Mouse (Mus musculus) forebrain, embryonic 11.5 days (tissue): Measurements from ENCODE around the gene Cdh15. TPM values are rescaled to one million over a fixed set of nuclear protein-coding genes. Genes with fewer than 3 reads are reported as not detected.

Experiments
- ATAC-seq: fragments of 200-750 bp; cut with Nextera tagmentation; replicated peaks from 2 replicates; pipeline ENCODE4 v1.8.0; 2017; ENCODE audit warnings: moderate TSS enrichment; ENCODE audit not compliant: low FRiP score
- DNase-seq: peaks from one replicate; pipeline ENCODE4 v3.0.0-alpha.2; 2017; ENCODE audit warnings: low spot score
- H3K27ac ChIP-seq: fragments of 300-500 bp; sonication (generic); 2 replicates; pipeline ENCODE4 v1.5.1; 2014; ENCODE audit warnings: low read depth, low read length
- H3K27me3 ChIP-seq: fragments of 300-500 bp; sonication (generic); 2 replicates; pipeline ENCODE4 v1.6.1; 2014; ENCODE audit warnings: mild to moderate bottlenecking, low read length, mixed read lengths; ENCODE audit not compliant: control insufficient read depth, insufficient read depth
- H3K36me3 ChIP-seq: fragments of 300-500 bp; sonication (generic); 2 replicates; pipeline ENCODE4 v1.6.1; 2014; ENCODE audit warnings: mild to moderate bottlenecking, low read length, moderate library complexity, mixed read lengths; ENCODE audit not compliant: control insufficient read depth, insufficient read depth
- H3K4me1 ChIP-seq: fragments of 300-500 bp; sonication (generic); replicated peaks from 2 replicates; pipeline ENCODE4 v1.6.1; 2014; ENCODE audit warnings: low read length, mixed read lengths; ENCODE audit not compliant: control insufficient read depth, insufficient read depth
- H3K4me2 ChIP-seq: fragments of 300-500 bp; sonication (generic); 2 replicates; pipeline ENCODE4 v1.6.1; 2014; ENCODE audit warnings: low read depth, mild to moderate bottlenecking, low read length, moderate library complexity, mixed read lengths; ENCODE audit not compliant: severe bottlenecking
- H3K4me3 ChIP-seq: fragments of 300-500 bp; sonication (generic); 2 replicates; pipeline ENCODE4 v1.5.1; 2014; ENCODE audit warnings: low read depth, low read length
- H3K9ac ChIP-seq: fragments of 300-500 bp; sonication (generic); 2 replicates; pipeline ENCODE4 v1.6.1; 2014; ENCODE audit warnings: low read length
- H3K9me3 ChIP-seq: fragments of 300-500 bp; sonication (generic); 2 replicates; pipeline ENCODE4 v1.6.1; 2016; ENCODE audit warnings: low read length, mixed read lengths; ENCODE audit not compliant: control insufficient read depth
- WGBS: fragments of 180-500 bp; shearing (Covaris S2); extraction: QIAGEN DNeasy Blood & Tissue Kit; methylation state at CpG from one replicate; pipeline ENCODE4 v1.1.7; 2014; 5-methylcytosine and 5-hydroxymethylcytosine counted together
- polyA plus RNA-seq: library from polyadenylated mRNA; unstranded; fragments of >200 nt; fragmentation: Nextera tagmentation; extraction: Ambion mirVana; gene quantifications from 2 replicates; pipeline ENCODE4 v1.2.1, GENCODE M21; 2014

The Cdh15 gene
- polyA plus RNA-seq, 1 experiment from 2014 or later = 0.56 TPM

DNA sequence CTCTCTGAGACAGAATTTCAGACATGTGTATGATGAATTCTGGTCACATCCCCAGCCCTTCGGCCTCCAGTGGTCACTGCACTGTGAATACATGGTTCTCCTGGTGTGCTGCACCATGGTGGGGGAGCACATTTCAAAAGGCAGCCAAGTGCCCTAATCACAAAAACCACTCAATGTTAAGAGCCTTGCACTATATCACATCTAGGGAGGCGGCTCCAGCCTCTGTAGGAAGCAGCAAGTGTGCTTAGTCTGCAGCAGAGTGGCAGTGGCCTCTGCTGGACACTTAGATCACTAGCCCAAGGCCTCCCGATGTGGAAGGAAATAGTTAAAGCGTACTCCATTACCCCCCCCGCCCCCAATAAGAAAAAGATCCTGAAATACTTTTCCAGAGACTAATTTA, 51.3 kb downstream of the Cdh15 start:
- WGBS = 75% methylated on average over 5 of the region's 5 CpGs
- ATAC-seq (no peak), DNase-seq (no peak)
- Histone ChIP-seq H3K4me3 (no peak overlapping the region), H3K9me3 (no peaks in the 10 kb centered on the region), H3K27me3 (no peaks in the 10 kb centered on the region), H3K4me1 (no peaks in the 10 kb centered on the region), H3K9ac (no peak overlapping the region), H3K4me2 (no peak overlapping the region), H3K36me3 (peaks cover 15% of the 10 kb centered on the region; the same call in 1 of the 2 replicates), H3K27ac (no peak overlapping the region)

DNA sequence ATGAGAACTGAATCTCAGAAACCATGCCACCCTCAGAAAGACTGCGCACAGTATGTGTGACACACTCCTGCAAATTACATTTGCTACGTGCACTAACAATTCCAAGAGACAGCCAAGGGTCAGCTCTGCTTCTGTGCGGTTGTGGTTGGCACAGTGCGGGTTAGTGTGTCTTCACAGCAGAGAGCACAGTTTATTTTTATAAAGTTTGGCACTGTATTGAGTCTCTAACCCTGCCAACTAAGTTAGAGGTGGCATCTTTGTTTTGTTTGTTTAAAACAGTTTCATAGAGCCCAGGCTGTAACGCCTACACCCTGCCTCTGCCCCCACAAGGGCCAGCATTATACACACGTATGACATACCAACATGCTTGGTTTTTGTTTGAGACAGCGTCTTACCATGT, 53.7 kb downstream of the Cdh15 start:
- WGBS = 93% methylated on average over 7 of the region's 7 CpGs
- Histone ChIP-seq H3K4me1 (no peaks in the 10 kb centered on the region), H3K4me2 (no peak overlapping the region), H3K27me3 (no peaks in the 10 kb centered on the region), H3K9ac (no peak overlapping the region), H3K36me3 (peaks cover 8% of the 10 kb centered on the region; the same call in 1 of the 2 replicates), H3K9me3 (no peaks in the 10 kb centered on the region), H3K27ac (no peak overlapping the region), H3K4me3 (no peak overlapping the region)
- ATAC-seq (no peak), DNase-seq (no peak)

DNA sequence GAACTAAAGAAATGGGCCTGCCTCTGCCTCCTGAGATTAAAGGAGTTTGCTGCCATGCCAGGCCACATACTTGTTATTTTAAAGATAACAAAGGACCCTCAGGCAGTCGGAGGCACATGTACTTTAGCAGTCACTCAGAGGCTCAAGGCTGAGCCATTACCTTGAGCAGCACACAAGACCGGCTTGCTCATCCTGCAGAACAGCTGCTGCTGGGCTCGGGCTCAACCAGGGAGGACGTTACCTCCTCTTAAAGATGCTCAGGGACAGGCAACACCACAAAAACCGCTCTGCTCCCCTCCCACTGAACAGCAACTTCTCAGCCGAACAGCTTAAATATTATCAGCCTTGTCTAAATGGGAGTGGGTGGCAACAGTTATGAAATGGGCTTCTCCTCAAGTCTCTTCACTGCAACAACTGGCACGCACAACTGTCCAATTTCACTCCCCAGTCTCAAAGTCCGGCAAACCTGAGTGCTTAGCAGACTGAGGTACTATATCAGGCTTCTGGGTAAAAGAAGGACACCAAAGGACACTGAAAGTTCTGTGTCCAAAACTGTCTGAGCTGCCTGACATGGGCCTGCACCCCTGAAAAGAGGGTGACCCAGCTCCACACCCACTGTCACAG, 54.2 kb downstream of the Cdh15 start:
- 87% methylated on average over 8 of the region's 8 CpGs for WGBS
- H3K36me3 ChIP-seq = peaks cover 8% of the 10 kb centered on the region; the same call in 1 of the 2 replicates

GRCm38 (mm10) chr8:122902581-122902980, 54.8 kb downstream of the Cdh15 start:
- Histone ChIP-seq H3K27me3 (no peaks in the 10 kb centered on the region), H3K4me3 (no peak overlapping the region), H3K4me1 (no peaks in the 10 kb centered on the region), H3K4me2 (no peak overlapping the region), H3K9ac (no peak overlapping the region), H3K9me3 (no peaks in the 10 kb centered on the region), H3K36me3 (peaks cover 8% of the 10 kb centered on the region; the same call in 1 of the 2 replicates), H3K27ac (no peak overlapping the region)
- WGBS = 63% methylated on average over 3 of the region's 3 CpGs
- ATAC-seq (no peak), DNase-seq (no peak)

More for the DNA sequence above, 54.2 kb downstream of the Cdh15 start:
- Histone ChIP-seq H3K4me3 (no peak overlapping the region), H3K27ac (no peak overlapping the region), H3K9ac (no peak overlapping the region), H3K4me2 (no peak overlapping the region), H3K27me3 (no peaks in the 10 kb centered on the region), H3K4me1 (no peaks in the 10 kb centered on the region), H3K9me3 (no peaks in the 10 kb centered on the region)
- no peak for ATAC-seq
- DNase-seq = no peak

DNA sequence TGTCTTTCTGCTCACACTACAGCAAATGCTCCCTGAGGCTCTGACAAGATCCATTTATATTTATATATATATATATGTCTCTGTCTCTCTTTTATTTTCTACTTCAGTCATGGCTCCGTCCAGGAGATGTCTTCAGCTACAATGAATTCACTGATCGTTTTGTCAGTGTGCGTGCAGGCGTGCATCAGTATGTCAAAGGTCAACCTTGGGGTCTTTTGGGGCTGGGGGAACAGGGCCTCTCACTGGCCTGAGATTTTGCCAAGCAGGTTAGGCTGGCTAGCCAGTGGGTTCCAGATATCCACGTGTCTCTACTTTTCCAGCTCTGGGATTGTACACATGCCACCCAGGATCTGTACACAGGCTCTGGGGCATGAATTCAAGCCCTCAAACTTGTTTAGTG, 55.2 kb downstream of the Cdh15 start:
- no peaks in the 10 kb centered on the region for H3K9me3 ChIP-seq
- H3K36me3 ChIP-seq = peaks cover 8% of the 10 kb centered on the region; the same call in 1 of the 2 replicates
- DNase-seq (no peak), ATAC-seq (no peak)
- no peak overlapping the region for H3K4me3 ChIP-seq
- H3K27me3 ChIP-seq = no peaks in the 10 kb centered on the region
- no peak overlapping the region for H3K4me2 ChIP-seq
- WGBS = 35% methylated on average over 5 of the region's 5 CpGs
- no peak overlapping the region for H3K9ac ChIP-seq
- no peak overlapping the region for H3K27ac ChIP-seq
- H3K4me1 ChIP-seq = no peaks in the 10 kb centered on the region

GRCm38 (mm10) chr8:122904496-122904895, 56.7 kb downstream of the Cdh15 start:
- Histone ChIP-seq H3K4me1 (no peaks in the 10 kb centered on the region), H3K9ac (no peak overlapping the region), H3K27ac (no peak overlapping the region), H3K4me2 (no peak overlapping the region), H3K4me3 (no peak overlapping the region), H3K9me3 (no peaks in the 10 kb centered on the region), H3K27me3 (no peaks in the 10 kb centered on the region), H3K36me3 (peaks cover 5% of the 10 kb centered on the region; the same call in 1 of the 2 replicates)
- 88% methylated on average over 11 of the region's 11 CpGs for WGBS
- no peak for ATAC-seq
- DNase-seq = no peak

DNA sequence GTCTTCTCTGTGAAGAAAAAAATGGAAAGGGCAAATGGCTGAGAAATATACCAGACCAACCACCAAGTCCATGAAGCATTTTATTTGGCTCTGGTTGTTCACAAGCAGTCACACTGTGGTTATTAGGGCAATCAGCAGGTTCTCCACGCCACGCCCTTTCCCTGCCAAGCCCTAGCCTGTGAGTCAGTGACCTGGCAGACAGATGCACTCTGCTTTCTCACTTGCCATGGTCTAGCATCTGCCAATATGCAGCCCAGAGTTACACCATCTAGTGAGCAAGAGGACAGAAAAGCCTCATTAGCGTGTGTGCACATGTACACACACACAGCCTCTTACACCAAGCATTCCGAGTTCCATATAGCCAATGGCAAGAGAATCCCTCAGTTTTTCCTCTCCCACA, 57.6 kb downstream of the Cdh15 start:
- Histone ChIP-seq H3K27me3 (no peaks in the 10 kb centered on the region), H3K4me3 (no peak overlapping the region), H3K36me3 (peaks cover 3% of the 10 kb centered on the region; the same call in 1 of the 2 replicates), H3K4me1 (no peaks in the 10 kb centered on the region), H3K9me3 (no peaks in the 10 kb centered on the region), H3K9ac (no peak overlapping the region), H3K27ac (no peak overlapping the region), H3K4me2 (no peak overlapping the region)
- DNase-seq (no peak), ATAC-seq (no peak)
- 85% methylated on average over 4 of the region's 4 CpGs for WGBS

DNA sequence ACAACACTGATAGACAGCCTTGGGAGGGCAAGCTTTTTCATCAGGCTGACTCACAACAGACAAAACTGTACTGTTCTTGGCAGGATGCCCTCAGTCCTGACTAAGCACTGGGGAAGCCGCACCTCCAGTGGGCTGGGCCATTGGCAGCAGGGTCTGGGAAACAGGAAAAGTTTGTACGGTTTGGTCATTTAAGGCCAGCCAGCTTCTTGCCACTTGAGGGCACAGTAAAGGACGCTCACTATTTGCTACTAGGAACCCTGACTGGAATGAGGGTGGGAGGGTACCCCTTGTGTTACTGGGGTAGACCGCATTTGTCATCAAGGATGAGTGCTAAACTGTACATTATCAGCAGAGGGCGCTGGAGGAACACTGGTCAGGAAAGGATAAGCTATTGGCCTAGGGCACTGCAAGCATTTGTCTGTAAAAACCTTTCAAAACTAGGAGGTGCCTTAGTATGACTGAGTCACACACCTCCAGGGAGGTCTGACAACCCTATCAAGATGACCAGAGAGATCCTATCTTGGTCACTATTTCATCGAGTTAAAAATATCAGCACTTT, 58.8 kb downstream of the Cdh15 start:
- peaks cover 3% of the 10 kb centered on the region; the same call in 1 of the 2 replicates for H3K36me3 ChIP-seq
- H3K4me3 ChIP-seq = no peak overlapping the region

DNA sequence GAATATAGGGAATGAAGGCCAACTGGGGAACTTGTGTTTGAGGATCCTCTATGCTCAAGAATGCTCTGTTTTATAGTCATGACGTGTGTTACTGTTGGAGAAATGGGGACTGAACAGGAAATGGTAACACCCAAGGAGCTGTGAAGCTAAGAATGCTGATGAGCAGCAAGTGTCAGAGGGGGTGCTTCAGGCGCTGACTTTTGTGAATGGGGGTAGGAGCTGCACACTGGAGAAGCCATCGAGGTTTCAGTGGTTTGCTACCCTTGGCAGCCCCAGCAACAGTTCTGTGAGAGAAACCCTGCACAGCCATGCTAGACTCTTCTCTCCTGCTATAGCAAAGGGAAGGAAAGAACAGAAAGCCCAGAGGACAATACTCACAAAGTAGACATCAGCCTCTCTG, 64.4 kb downstream of the Cdh15 start:
- peaks cover 3% of the 10 kb centered on the region; the same call in 1 of the 2 replicates for H3K36me3 ChIP-seq
- WGBS = 89% methylated on average over 3 of the region's 3 CpGs

More for the DNA sequence above, 58.8 kb downstream of the Cdh15 start:
- Histone ChIP-seq H3K9me3 (no peaks in the 10 kb centered on the region), H3K4me1 (no peaks in the 10 kb centered on the region), H3K4me2 (no peak overlapping the region), H3K27ac (no peak overlapping the region), H3K27me3 (no peaks in the 10 kb centered on the region), H3K9ac (no peak overlapping the region)
- ATAC-seq (peak; percentile 39; the same call in 1 of the 2 replicates), DNase-seq (peak; percentile 80)
- WGBS = 59% methylated on average over 6 of the region's 6 CpGs

More for the DNA sequence above, 64.4 kb downstream of the Cdh15 start:
- no peaks in the 10 kb centered on the region for H3K9me3 ChIP-seq
- ATAC-seq (no peak), DNase-seq (no peak)
- no peak overlapping the region for H3K4me3 ChIP-seq
- H3K4me1 ChIP-seq = no peaks in the 10 kb centered on the region
- no peaks in the 10 kb centered on the region for H3K27me3 ChIP-seq
- no peak overlapping the region for H3K4me2 ChIP-seq
- no peak overlapping the region for H3K9ac ChIP-seq
- H3K27ac ChIP-seq = no peak overlapping the region
